Mouse (Mus musculus): ENCODE measurements around the gene Dennd4a.

DNA sequence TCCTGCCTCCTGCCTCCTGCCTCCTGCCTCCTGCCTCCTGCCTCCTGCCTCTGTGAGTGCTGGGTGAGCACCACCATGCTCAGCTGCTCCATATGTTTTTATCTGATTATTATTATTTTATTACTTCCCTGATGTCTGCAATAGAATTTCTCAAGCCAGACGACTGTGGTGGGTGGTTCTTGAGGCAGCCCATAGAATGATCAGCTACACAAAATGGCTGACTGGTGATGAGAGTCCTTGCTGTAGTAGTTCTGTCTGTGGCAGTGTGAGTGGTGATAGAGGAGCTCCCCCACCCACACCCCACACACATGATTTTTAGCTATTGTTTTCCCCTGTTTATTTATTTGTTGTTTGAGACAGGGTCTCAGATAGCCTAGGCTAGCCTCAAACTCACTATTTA, 43.3 kb upstream of the Dennd4a start:
- no peak for TF ChIP-seq CTCF (IDR thresholded peaks at IDR 0.05; ENCODE audit: low read depth)
- no peak for TF ChIP-seq EP300 (optimal IDR thresholded peaks at IDR 0.05)

All from stomach, postnatal 0 days (tissue).